Comparison of ENCODE assay signal across 9 mouse cellular contexts in genomic region chr17:65540441-65541272, GRCm38 (mm10). TPM values are rescaled to one million over a fixed set of nuclear protein-coding genes. Genes with fewer than 3 reads are reported as not detected.
DNase-seq lines count a peak whose midpoint lies in the region; ATAC-seq and TF ChIP-seq lines count a peak whose summit lies in the region.
"Had no signal": no experiment of that assay in that cellular context is flagged by ENCODE, and none has a peak within 500 bp of the region (broad histone marks: within the 10 kb centered on the region; RNA-seq: fewer than 3 reads in every experiment).

Tmem232 (minus strand) TSS chr17:65540782.

- TF ChIP-seq CTCF in stomach, postnatal 0 days (IDR thresholded peaks at IDR 0.05; ENCODE audit: low read depth), result peak; percentile 73

- ATAC-seq in forebrain, embryonic 15.5 days (replicated peaks), result peak; percentile 94
- ATAC-seq in hematopoietic stem cell, adult 5-6 weeks (replicated peaks in 1 of 2; ENCODE audit: insufficient read depth in 1 of 2, low FRiP score in 2 of 2, low TSS enrichment in 1 of 2, low read depth in 1 of 2, poor library complexity in 2 of 2, severe bottlenecking in 2 of 2), result peak; percentile 81 to 85
- ATAC-seq in megakaryocyte-erythroid progenitor cell, adult 5-6 weeks (replicated peaks; ENCODE audit: low FRiP score, low TSS enrichment, poor library complexity, severe bottlenecking), result peak; percentile 69
- peak; percentile 74 for ATAC-seq in stomach, postnatal 0 days (ENCODE audit: low FRiP score, low TSS enrichment)

- DNase-seq in adrenal gland, adult 2 months, result peak; percentile 34
- no peak for DNase-seq in adrenal gland, postnatal 4 days (ENCODE audit: low spot score in 2 of 2)
- peak; percentile 19 for DNase-seq in c-Kit-positive CD71-positive TER-119-negative erythroid progenitor cells, embryonic 14.5 days (ENCODE audit: low read depth)
- peak; percentile 24 to 49 for DNase-seq in left cerebral cortex, postnatal 25 days (ENCODE audit: low spot score in 2 of 2)
- DNase-seq in stomach, postnatal 0 days (ENCODE audit: low spot score), result peak; percentile 41

- intact Hi-C loops in left cerebral cortex, postnatal 25 days (cut with DNase I), result no loop called here

- H3K4me3 ChIP-seq in forebrain, embryonic 15.5 days, result peak within 1 kb of the TSS; percentile 25
- H3K4me3 ChIP-seq in stomach, postnatal 0 days (ENCODE audit: low read depth, low read length), result peak within 1 kb of the TSS; percentile 21

- no peak within 1 kb of the TSS; the same call in 1 of the 2 replicates for H3K9ac ChIP-seq in forebrain, embryonic 15.5 days (replicated peaks)
- H3K9ac ChIP-seq in stomach, postnatal 0 days (ENCODE audit: low read length), result no peak within 1 kb of the TSS

- peaks cover 5% of the 10 kb centered on the region for H3K4me1 ChIP-seq in forebrain, embryonic 15.5 days
- H3K4me1 ChIP-seq in stomach, postnatal 0 days (replicated peaks; ENCODE audit: control insufficient read depth, insufficient read depth), result no peaks in the 10 kb centered on the region

- H3K27me3 ChIP-seq in forebrain, embryonic 15.5 days, result no peaks in the 10 kb centered on the region
- H3K27me3 ChIP-seq in stomach, postnatal 0 days (ENCODE audit: control insufficient read depth, insufficient read depth, low read length), result no peaks in the 10 kb centered on the region

- peak within 1 kb of the TSS; percentile 42 for H3K4me2 ChIP-seq in forebrain, embryonic 15.5 days (replicated peaks)
- H3K4me2 ChIP-seq in stomach, postnatal 0 days (replicated peaks; ENCODE audit: low read depth), result peak within 1 kb of the TSS; percentile 46

- TF ChIP-seq EP300 in stomach, postnatal 0 days (optimal IDR thresholded peaks at IDR 0.05), result no peak

- 18% methylated on average over 26 of the region's 26 CpGs for WGBS in forebrain, embryonic 15.5 days
- WGBS in stomach, postnatal 0 days, result 17% methylated on average over 26 of the region's 26 CpGs

- no peak within 1 kb of the TSS for H3K27ac ChIP-seq in forebrain, embryonic 15.5 days (replicated peaks)
- no peak within 1 kb of the TSS for H3K27ac ChIP-seq in stomach, postnatal 0 days (replicated peaks)

- H3K36me3 ChIP-seq in forebrain, embryonic 15.5 days, result no peaks in the 10 kb centered on the region
- no peaks in the 10 kb centered on the region for H3K36me3 ChIP-seq in stomach, postnatal 0 days (ENCODE audit: control insufficient read depth, insufficient read depth, low read length)

- no peaks in the 10 kb centered on the region for H3K9me3 ChIP-seq in forebrain, embryonic 15.5 days
- no peaks in the 10 kb centered on the region for H3K9me3 ChIP-seq in stomach, postnatal 0 days (ENCODE audit: control insufficient read depth, low read length)

RNA-seq across cellular contexts. Expression of gene Tmem232, which starts in this region (rescaled TPM):
- total RNA-seq in adrenal gland, adult 2 months (2021), result not detected
- polyA plus RNA-seq in adrenal gland, adult 2 months (2012; rRNA removed), result not detected in 2 replicates
- total RNA-seq in adrenal gland, postnatal 4 days (2021), result under 1 TPM; 0.11 TPM
- polyA plus RNA-seq in forebrain, embryonic 15.5 days (2015; fragmentation: Nextera tagmentation; extraction: Ambion mirVana), result 0.36 and 0.65 TPM in 2 replicates
- not detected in 2 replicates for total RNA-seq in hematopoietic stem cell, adult 5-6 weeks (2017)
- 1 to 10 TPM; 1.1 to 2.3 TPM for total RNA-seq in left cerebral cortex, postnatal 25 days (2021)
- not detected in 2 replicates for total RNA-seq in megakaryocyte-erythroid progenitor cell, adult 5-6 weeks (2014; fragmentation: Nextera tagmentation)
- not detected in 2 replicates for total RNA-seq in megakaryocyte-erythroid progenitor cell, adult 5-6 weeks (2017)
- 0.08 TPM in 1 of 2 replicates, not detected in the other for polyA plus RNA-seq in stomach, postnatal 0 days (2015; fragmentation: Nextera tagmentation; extraction: Ambion mirVana)
- polyA plus RNA-seq: C2C12 had no signal

Comparison
In these comparisons a context has a peak if more than half of its experiments do, and no peak if none do; other contexts are left out.
1. Peak in DNase-seq in adrenal gland, adult 2 months; RNA of the gene not detected or under 1 TPM.
2. Peak in ATAC-seq, H3K4me3 ChIP-seq and H3K4me2 ChIP-seq in forebrain, embryonic 15.5 days; RNA of the gene not detected or under 1 TPM.
3. Peak in ATAC-seq in hematopoietic stem cell, adult 5-6 weeks; RNA of the gene not detected or under 1 TPM.
4. Peak in ATAC-seq in megakaryocyte-erythroid progenitor cell, adult 5-6 weeks; RNA of the gene not detected or under 1 TPM.
5. Peak in DNase-seq, ATAC-seq, H3K4me3 ChIP-seq and H3K4me2 ChIP-seq in stomach, postnatal 0 days; RNA of the gene not detected or under 1 TPM.
6. DNase-seq: peak in c-Kit-positive CD71-positive TER-119-negative erythroid progenitor cells, embryonic 14.5 days (single experiment) and left cerebral cortex, postnatal 25 days (2 of 2); none in adrenal gland, postnatal 4 days (0 of 2).
7. Peak in every context shown above with its lines, with median percentiles within 50 percentile points of each other: ATAC-seq.